ENCODE assay signal across 23 mouse cellular contexts in genomic region chr12:59487507-59487906, GRCm38 (mm10).
DNase-seq lines count a peak whose midpoint lies in the region; ATAC-seq and TF ChIP-seq lines count a peak whose summit lies in the region.
"Had no signal": no experiment of that assay in that cellular context is flagged by ENCODE, and none has a peak within 500 bp of the region (broad histone marks: within the 10 kb centered on the region; RNA-seq: fewer than 3 reads in every experiment).

No protein-coding gene starts in this region.

- no peak for TF ChIP-seq CTCF in G1E (IDR thresholded peaks at IDR 0.05; ENCODE audit: low read depth, low read length)

- H3K4me3 ChIP-seq in forebrain, embryonic 16.5 days (replicated peaks; ENCODE audit: low read length), result no peak overlapping the region
- H3K4me3 ChIP-seq in forebrain, embryonic 11.5 days (ENCODE audit: low read depth, low read length), result no peak overlapping the region
- no peak overlapping the region for H3K4me3 ChIP-seq in G1E (ENCODE audit: low read depth, low read length)
- H3K4me3 ChIP-seq: embryonic facial prominence, embryonic 13.5 days; embryonic facial prominence, embryonic 15.5 days; erythroblast, embryonic 14.5 days; forebrain, embryonic 10.5 days; forebrain, embryonic 13.5 days; forebrain, embryonic 15.5 days had no signal

- no peak for DNase-seq in forebrain, embryonic 11.5 days (ENCODE audit: low spot score)
- DNase-seq in G1E (ENCODE audit: low spot score), result no peak
- peak; percentile 53 for DNase-seq in MEL-GATA-1-ER (ENCODE audit: extremely low read depth, low read depth)
- DNase-seq in urinary bladder, postnatal 36 days (ENCODE audit: low spot score in 2 of 2), result no peak
- DNase-seq: adrenal gland, adult 2 months; adrenal gland, postnatal 10 days; adrenal gland, postnatal 25 days; B cell, adult 2 months; cerebellum, adult 11 months; cerebellum, adult 18-20 months; cerebellum, adult 8-10 months; cerebellum, adult 9-11 months; cerebellum, postnatal 36 days; embryo, embryonic 11 days had no signal

- H3K9me3 ChIP-seq in forebrain, embryonic 16.5 days (ENCODE audit: control insufficient read depth, low read length), result no peaks in the 10 kb centered on the region
- H3K9me3 ChIP-seq in forebrain, embryonic 11.5 days (ENCODE audit: control insufficient read depth, low read length), result no peaks in the 10 kb centered on the region
- no peaks in the 10 kb centered on the region for H3K9me3 ChIP-seq in G1E (replicated peaks)
- H3K9me3 ChIP-seq: embryonic facial prominence, embryonic 13.5 days; embryonic facial prominence, embryonic 15.5 days; forebrain, embryonic 10.5 days; forebrain, embryonic 13.5 days; forebrain, embryonic 15.5 days had no signal

- H3K27ac ChIP-seq in forebrain, embryonic 16.5 days (ENCODE audit: low read length), result peak overlapping the region; percentile 10; the same call in 1 of the 2 replicates
- H3K27ac ChIP-seq in forebrain, embryonic 11.5 days (ENCODE audit: low read depth, low read length), result no peak overlapping the region
- H3K27ac ChIP-seq: embryonic facial prominence, embryonic 13.5 days; embryonic facial prominence, embryonic 15.5 days; forebrain, embryonic 10.5 days; forebrain, embryonic 13.5 days; forebrain, embryonic 15.5 days had no signal

- 88% methylated on average over 1 of the region's 1 CpGs for WGBS in forebrain, embryonic 16.5 days
- 91% methylated on average over 1 of the region's 1 CpGs for WGBS in forebrain, embryonic 11.5 days

- H3K36me3 ChIP-seq in forebrain, embryonic 16.5 days (ENCODE audit: control insufficient read depth, insufficient read depth), result no peaks in the 10 kb centered on the region
- no peaks in the 10 kb centered on the region for H3K36me3 ChIP-seq in forebrain, embryonic 11.5 days (ENCODE audit: control insufficient read depth, insufficient read depth, low read length)
- no peaks in the 10 kb centered on the region for H3K36me3 ChIP-seq in G1E (replicated peaks)
- H3K36me3 ChIP-seq: embryonic facial prominence, embryonic 13.5 days; embryonic facial prominence, embryonic 15.5 days; forebrain, embryonic 10.5 days; forebrain, embryonic 15.5 days had no signal

- H3K9ac ChIP-seq in forebrain, embryonic 16.5 days (replicated peaks; ENCODE audit: low read depth, low read length), result no peak overlapping the region
- H3K9ac ChIP-seq in forebrain, embryonic 11.5 days (ENCODE audit: low read length), result no peak overlapping the region
- H3K9ac ChIP-seq: embryonic facial prominence, embryonic 13.5 days; embryonic facial prominence, embryonic 15.5 days; forebrain, embryonic 13.5 days; forebrain, embryonic 15.5 days had no signal

- no peaks in the 10 kb centered on the region for H3K4me1 ChIP-seq in forebrain, embryonic 16.5 days (replicated peaks; ENCODE audit: control insufficient read depth, insufficient read depth, low read length)
- no peaks in the 10 kb centered on the region for H3K4me1 ChIP-seq in forebrain, embryonic 11.5 days (replicated peaks; ENCODE audit: control insufficient read depth, insufficient read depth, low read length)
- H3K4me1 ChIP-seq in G1E (ENCODE audit: insufficient read depth, low read depth, low read length), result no peaks in the 10 kb centered on the region
- H3K4me1 ChIP-seq: embryonic facial prominence, embryonic 13.5 days; embryonic facial prominence, embryonic 15.5 days; forebrain, embryonic 10.5 days; forebrain, embryonic 13.5 days; forebrain, embryonic 15.5 days had no signal

- H3K4me2 ChIP-seq in forebrain, embryonic 16.5 days (ENCODE audit: low read length), result no peak overlapping the region
- H3K4me2 ChIP-seq in forebrain, embryonic 11.5 days (ENCODE audit: low read depth, low read length, severe bottlenecking), result no peak overlapping the region
- H3K4me2 ChIP-seq: embryonic facial prominence, embryonic 13.5 days; embryonic facial prominence, embryonic 15.5 days; forebrain, embryonic 13.5 days; forebrain, embryonic 15.5 days had no signal

- no peak for ATAC-seq in forebrain, embryonic 16.5 days
- ATAC-seq in forebrain, embryonic 11.5 days (replicated peaks; ENCODE audit: low FRiP score), result no peak
- peak; percentile 29; the same call in 1 of the 2 replicates for ATAC-seq in G1E (ENCODE audit: extremely low read depth, insufficient number of reproducible peaks, low FRiP score, poor library complexity, severe bottlenecking)
- ATAC-seq: CD4-positive, CD25-positive, alpha-beta regulatory T cell, adult 4 months; forebrain, embryonic 13.5 days had no signal

- H3K27me3 ChIP-seq in forebrain, embryonic 16.5 days (replicated peaks; ENCODE audit: control insufficient read depth, insufficient read depth, low read length), result no peaks in the 10 kb centered on the region
- no peaks in the 10 kb centered on the region for H3K27me3 ChIP-seq in forebrain, embryonic 11.5 days (ENCODE audit: control insufficient read depth, insufficient read depth, low read length)
- no peaks in the 10 kb centered on the region for H3K27me3 ChIP-seq in G1E (ENCODE audit: insufficient read depth, low read length)
- H3K27me3 ChIP-seq: CH12.LX; embryonic facial prominence, embryonic 13.5 days; embryonic facial prominence, embryonic 15.5 days; forebrain, embryonic 13.5 days; forebrain, embryonic 15.5 days had no signal
